Mouse (Mus musculus) heart, adult 2 months (tissue): ENCODE data around the gene Gm49387. TPM values are rescaled to one million over a fixed set of nuclear protein-coding genes. Genes with fewer than 3 reads are reported as not detected.

ENCODE experiments used
- DNase-seq, 2 experiments: peaks; one replicate each; pipeline ENCODE4 v3.0.0; 2021
- H3K27ac ChIP-seq: fragments of 200-600 bp; 2 replicates; pipeline ENCODE4 v1.8.1; 2022
- H3K27me3 ChIP-seq: fragments of 200-500 bp; 2 replicates; pipeline ENCODE4 v1.6.1; 2012; ENCODE audit warnings: mild to moderate bottlenecking, low read length, inconsistent platforms, mixed read lengths; ENCODE audit not compliant: control insufficient read depth, insufficient read depth
- H3K36me3 ChIP-seq: fragments of 200-500 bp; 2 replicates; pipeline ENCODE4 v1.6.1; 2012; ENCODE audit warnings: low read length, inconsistent platforms; ENCODE audit not compliant: control insufficient read depth, insufficient read depth
- H3K4me1 ChIP-seq: fragments of 200-500 bp; 2 replicates; pipeline ENCODE4 v1.6.1; 2011; ENCODE audit warnings: low read length; ENCODE audit not compliant: control insufficient read depth, insufficient read depth
- H3K4me3 ChIP-seq: fragments of 200-600 bp; 2 replicates; pipeline ENCODE4 v1.8.1; 2022
- H3K79me2 ChIP-seq: fragments of 200-500 bp; replicated peaks from 2 replicates; pipeline ENCODE4 v1.6.1; 2012; ENCODE audit warnings: mild to moderate bottlenecking, inconsistent platforms, low read length, moderate library complexity, mixed read lengths; ENCODE audit not compliant: control insufficient read depth, insufficient read depth
- H3K9ac ChIP-seq: fragments of 200-500 bp; 2 replicates; pipeline ENCODE4 v1.6.1; 2012; ENCODE audit warnings: low read depth, mild to moderate bottlenecking, control low read depth, inconsistent platforms, low read length, mixed read lengths
- CTCF ChIP-seq: fragments of 200-600 bp; IDR thresholded peaks from 2 replicates; pipeline ENCODE4 v1.8.1; 2022; ENCODE audit warnings: antibody characterized with exemption, mild to moderate bottlenecking, moderate library complexity
- EP300 ChIP-seq: fragments of 200-500 bp; IDR thresholded peaks from 2 replicates; pipeline ENCODE4 v1.6.1; 2011; ENCODE audit warnings: low read depth, low read length, control low read depth; ENCODE audit not compliant: insufficient read depth
- POLR2A ChIP-seq: fragments of 200-500 bp; IDR thresholded peaks from 2 replicates; pipeline ENCODE4 v1.6.1; 2011; ENCODE audit warnings: mild to moderate bottlenecking, low read depth, low read length, control low read depth; ENCODE audit not compliant: insufficient read depth
- WGBS: fragments of 180-500 bp; shearing (Covaris S2); methylation state at CpG from one replicate; pipeline ENCODE4 v1.1.7; 2018; 5-methylcytosine and 5-hydroxymethylcytosine counted together
- intact Hi-C: fragments of 180-260 bp; cut with DNase I; formaldehyde crosslinking; loops from one replicate; pipeline ENCODE4 v1.15.1; 2025
- polyA plus RNA-seq: library from polyadenylated mRNA; depleted of rRNA; stranded (reverse); fragments of >200 nt; gene quantifications from 2 replicates; pipeline ENCODE4 v1.2.3, GENCODE M21; 2012
- total RNA-seq, 2 experiments: library from RNA; stranded (reverse); gene quantifications; 2 replicates each; pipeline ENCODE4 v1.2.3; 2021

Gm49387 gene
- total and polyA plus RNA-seq, 3 experiments: 0.66 to 2.4 (median 0.86) TPM

DNA sequence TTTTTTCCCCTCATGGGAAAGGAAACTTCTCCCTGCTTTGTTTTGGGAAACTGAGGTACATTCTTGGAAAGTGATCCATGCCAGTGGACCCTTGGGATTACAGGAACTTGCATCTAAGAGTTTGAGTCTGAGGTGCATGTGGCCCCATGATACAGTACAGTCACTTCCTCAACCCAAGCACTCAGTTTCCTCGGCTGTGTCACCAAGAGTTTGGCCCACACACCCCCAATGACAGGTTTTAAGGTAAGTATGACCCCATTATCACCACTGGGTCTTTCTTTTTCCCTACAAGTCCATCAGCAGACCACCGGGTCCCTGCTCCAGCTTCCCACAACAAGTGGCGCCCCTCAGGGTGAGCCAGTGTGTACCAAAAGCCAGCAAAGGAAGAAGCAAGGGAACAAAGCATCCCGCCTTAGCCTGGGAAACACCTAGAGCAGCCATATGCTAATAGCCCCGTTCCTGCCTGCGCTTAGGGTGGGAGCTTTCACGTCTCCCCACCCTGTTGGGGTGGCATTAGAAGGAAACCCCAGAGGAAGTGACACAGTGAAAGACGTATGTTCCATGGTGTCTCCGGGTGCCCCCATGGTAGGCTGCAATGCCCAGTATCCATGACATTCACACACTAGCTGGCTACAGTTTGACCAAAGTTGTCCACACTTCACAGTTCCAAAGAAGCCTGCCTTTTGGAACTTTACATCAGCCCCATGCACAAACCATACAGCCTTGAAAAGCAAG lies 84.0 kb downstream of the Gm49387 start:
- H3K36me3 ChIP-seq: no peaks in the 10 kb centered on the region
- H3K79me2 ChIP-seq: no peaks in the 10 kb centered on the region
- no peaks in the 10 kb centered on the region for H3K27me3 ChIP-seq
- H3K27ac ChIP-seq: no peak overlapping the region
- H3K4me3 ChIP-seq: no peak overlapping the region
- no peak for DNase-seq
- peaks cover 6% of the 10 kb centered on the region for H3K4me1 ChIP-seq
- intact Hi-C loops: no loop called here
- WGBS: 87% methylated on average over 9 of the region's 9 CpGs
- TF ChIP-seq EP300 (no peak), POLR2A (no peak), CTCF (no peak)
- no peak overlapping the region for H3K9ac ChIP-seq

GRCm38 (mm10) chr14:31555963-31556434 lies 84.7 kb downstream of the Gm49387 start:
- no peak overlapping the region for H3K27ac ChIP-seq
- no peaks in the 10 kb centered on the region for H3K27me3 ChIP-seq
- no peak overlapping the region for H3K9ac ChIP-seq
- intact Hi-C loops: no loop called here
- no peaks in the 10 kb centered on the region for H3K79me2 ChIP-seq
- whole genome bisulfite sequencing: 41% methylated on average over 14 of the region's 14 CpGs
- peaks cover 4% of the 10 kb centered on the region for H3K4me1 ChIP-seq
- H3K36me3 ChIP-seq: no peaks in the 10 kb centered on the region
- peak in 1 of 2 experiments; percentile 20 for DNase-seq
- no peak for TF ChIP-seq CTCF
- no peak for TF ChIP-seq POLR2A
- TF ChIP-seq EP300: no peak
- H3K4me3 ChIP-seq: no peak overlapping the region

DNA sequence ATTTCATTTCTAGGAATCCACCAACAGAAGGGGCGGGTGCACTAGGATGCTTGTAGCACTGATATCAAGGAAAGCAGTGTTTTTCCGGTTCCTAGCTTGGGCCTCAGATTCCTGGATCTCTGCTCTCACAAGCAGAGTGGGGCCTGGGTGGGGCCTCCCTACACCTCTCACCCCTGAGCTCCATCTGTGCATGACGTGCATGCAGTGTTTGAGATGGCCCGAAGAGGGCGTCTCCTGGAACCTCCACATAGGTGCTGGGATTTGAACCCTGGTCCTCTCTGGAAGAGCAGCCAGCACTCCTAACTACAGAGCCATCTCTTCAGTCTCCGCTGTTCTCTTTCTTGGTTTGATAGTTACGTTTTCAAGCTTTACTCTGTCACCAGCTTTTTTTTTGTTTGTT lies 85.7 kb downstream of the Gm49387 start:
- intact Hi-C loops: no loop called here
- no peak for DNase-seq
- H3K36me3 ChIP-seq: no peaks in the 10 kb centered on the region
- H3K79me2 ChIP-seq: no peaks in the 10 kb centered on the region
- H3K9ac ChIP-seq: no peak overlapping the region
- H3K27ac ChIP-seq: no peak overlapping the region
- WGBS: 89% methylated on average over 7 of the region's 7 CpGs
- TF ChIP-seq POLR2A: no peak
- H3K4me3 ChIP-seq: no peak overlapping the region
- H3K27me3 ChIP-seq: no peaks in the 10 kb centered on the region
- no peaks in the 10 kb centered on the region for H3K4me1 ChIP-seq

DNA sequence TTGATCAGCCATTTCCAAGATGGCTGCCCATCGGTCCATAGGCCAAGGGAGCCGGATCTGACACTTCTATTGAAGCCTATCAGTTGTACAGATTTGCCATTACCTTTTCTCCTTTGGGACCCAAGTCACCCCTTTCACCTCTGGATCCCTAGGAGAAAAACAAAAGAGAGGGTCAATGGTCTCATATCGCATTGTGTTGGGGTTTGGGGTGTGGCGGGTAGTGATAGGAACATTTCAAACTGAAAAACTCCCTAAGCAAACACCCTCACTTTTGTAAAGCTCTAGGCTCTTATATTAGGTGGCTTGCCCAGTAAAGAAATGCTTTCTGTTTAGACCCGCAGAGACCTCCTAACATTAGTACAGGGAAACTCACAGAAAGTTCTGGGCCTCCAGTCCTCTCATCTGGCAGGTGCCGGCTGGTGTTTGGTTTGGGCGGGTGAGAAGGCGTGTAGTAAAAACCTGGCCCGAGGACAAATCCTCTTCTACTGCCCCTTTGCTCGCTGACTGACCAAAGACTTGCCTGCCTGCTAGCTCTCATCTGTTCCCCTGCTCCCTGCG lies 96.7 kb downstream of the Gm49387 start:
- no peaks in the 10 kb centered on the region for H3K27me3 ChIP-seq

GRCm38 (mm10) chr14:31537298-31537697 lies 103.4 kb downstream of the Gm49387 start:
- H3K36me3 ChIP-seq: no peaks in the 10 kb centered on the region
- no peaks in the 10 kb centered on the region for H3K27me3 ChIP-seq
- peaks cover 3% of the 10 kb centered on the region for H3K4me1 ChIP-seq
- WGBS: 33% methylated on average over 6 of the region's 6 CpGs
- H3K9ac ChIP-seq: no peak overlapping the region
- peak in 1 of 2 experiments; percentile 41 for DNase-seq
- H3K27ac ChIP-seq: no peak overlapping the region
- intact Hi-C loops: no loop called here
- H3K79me2 ChIP-seq: no peaks in the 10 kb centered on the region
- no peak for TF ChIP-seq POLR2A
- TF ChIP-seq EP300: no peak
- peak; percentile 9; the same call in 1 of the 2 replicates for TF ChIP-seq CTCF
- no peak overlapping the region for H3K4me3 ChIP-seq

More for the DNA sequence above, 96.7 kb downstream of the Gm49387 start:
- intact Hi-C loops: no loop called here
- H3K36me3 ChIP-seq: no peaks in the 10 kb centered on the region
- TF ChIP-seq CTCF (no peak), EP300 (no peak), POLR2A (no peak)
- no peaks in the 10 kb centered on the region for H3K79me2 ChIP-seq
- H3K27ac ChIP-seq: no peak overlapping the region
- no peak for DNase-seq
- no peaks in the 10 kb centered on the region for H3K4me1 ChIP-seq
- H3K9ac ChIP-seq: no peak overlapping the region
- H3K4me3 ChIP-seq: no peak overlapping the region
- WGBS: 80% methylated on average over 11 of the region's 11 CpGs

DNA sequence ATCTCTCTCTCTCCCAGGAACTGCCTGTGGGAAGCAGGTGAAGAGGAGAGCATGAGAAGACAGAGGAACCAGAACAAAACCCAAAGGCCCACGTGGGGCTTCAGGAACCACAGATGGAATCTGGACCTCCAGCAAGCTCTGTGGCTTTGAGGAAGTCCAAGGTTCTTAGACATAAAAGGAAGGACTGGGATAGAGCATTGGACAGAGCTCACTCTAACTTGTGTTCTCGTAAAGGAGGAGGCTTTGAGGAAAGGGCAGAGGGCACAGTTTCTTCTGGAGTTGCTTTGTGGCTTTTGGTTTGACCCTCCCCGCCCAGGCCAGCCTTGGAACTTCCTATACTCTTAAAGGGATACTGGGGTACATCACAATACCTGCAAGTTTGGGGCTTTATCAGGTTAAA lies 108.0 kb downstream of the Gm49387 start:
- H3K27ac ChIP-seq: no peak overlapping the region
- intact Hi-C loops: no loop called here

More for the DNA sequence above, 108.0 kb downstream of the Gm49387 start:
- no peaks in the 10 kb centered on the region for H3K27me3 ChIP-seq
- TF ChIP-seq EP300 (no peak), CTCF (no peak), POLR2A (no peak)
- 53% methylated on average over 3 of the region's 3 CpGs for WGBS
- no peak overlapping the region for H3K4me3 ChIP-seq
- H3K79me2 ChIP-seq: no peaks in the 10 kb centered on the region
- DNase-seq: no peak
- H3K9ac ChIP-seq: no peak overlapping the region
- peaks cover 3% of the 10 kb centered on the region for H3K4me1 ChIP-seq
- no peaks in the 10 kb centered on the region for H3K36me3 ChIP-seq
